Mouse (Mus musculus): ENCODE results near the gene Olfr1082.
"Not testable (repeated sequence)": the region's sequence is repeated elsewhere in the genome, so short reads cannot be mapped to it uniquely, and the experiment has no call there.

The Olfr1082 gene

GRCm38 (mm10) chr2:86598866-86599265, at the start of gene Olfr1082:
TSS of gene Olfr1082 (minus strand) at chr2:86598966.
- DNase-seq = not testable (repeated sequence)

- DNase-seq = not testable (repeated sequence)
Observed at GRCm38 (mm10) chr2:86639625-86640024, 40.9 kb upstream of the Olfr1082 start, which contains the start of gene Olfr1084. TSS of gene Olfr1084 (minus strand) at chr2:86639725.

- not testable (repeated sequence) for DNase-seq
Observed at GRCm38 (mm10) chr2:86558135-86558534, 40.6 kb downstream of the Olfr1082 start, which contains the start of gene Olfr1080. TSS of gene Olfr1080 (minus strand) at chr2:86558235.
